In the genomic region with DNA sequence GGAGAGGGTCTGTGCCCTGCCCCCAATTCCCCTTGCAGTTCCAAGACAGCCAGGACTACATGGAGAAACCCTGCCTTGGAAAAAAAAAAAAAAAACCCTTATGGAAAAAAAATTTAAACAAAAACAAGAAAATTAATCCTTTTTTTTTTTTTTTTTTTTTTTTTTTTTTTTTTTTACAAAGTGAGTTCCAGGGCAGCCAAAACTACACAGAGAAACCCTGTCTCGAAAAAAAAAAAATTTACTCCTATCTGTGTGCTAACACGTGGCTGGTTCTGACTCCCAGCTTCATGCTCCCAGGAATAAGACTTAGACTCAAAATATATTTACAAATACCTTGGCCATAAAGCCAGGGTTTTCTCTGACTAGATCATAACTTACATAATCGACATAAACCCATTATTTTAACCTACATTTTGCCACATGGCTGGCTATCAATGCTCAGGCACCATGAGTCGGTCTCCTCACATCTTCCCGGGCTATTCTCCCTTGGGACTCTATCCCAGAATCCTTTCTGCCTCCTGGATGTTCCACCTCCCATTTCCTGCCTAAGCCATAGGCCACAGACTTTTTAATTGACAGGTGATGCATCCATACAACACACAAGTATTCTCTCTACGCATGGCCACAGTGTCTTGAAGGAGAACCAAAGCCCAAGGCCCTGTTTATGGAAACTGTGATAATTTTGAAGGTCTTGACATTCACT, we compare ENCODE assay signal across 9 mouse cellular contexts. TPM values are rescaled to one million over a fixed set of nuclear protein-coding genes. Genes with fewer than 3 reads are reported as not detected.
DNase-seq lines count a peak whose midpoint lies in the region; ATAC-seq and TF ChIP-seq lines count a peak whose summit lies in the region.
"Had no signal": no experiment of that assay in that cellular context is flagged by ENCODE, and none has a peak within 500 bp of the region (broad histone marks: within the 10 kb centered on the region; RNA-seq: fewer than 3 reads in every experiment).

No protein-coding gene starts in this region.

- no peak overlapping the region for H3K4me3 ChIP-seq in forebrain, embryonic 13.5 days
- H3K4me3 ChIP-seq in forebrain, embryonic 11.5 days (ENCODE audit: low read depth, low read length) = no peak overlapping the region
- no peak overlapping the region for H3K4me3 ChIP-seq in embryonic facial prominence, embryonic 10.5 days
- 0 out of 2 replicates have a peak overlapping the region, but pooled peaks have one; percentile 41 for H3K4me3 ChIP-seq in limb, embryonic 14.5 days (replicated peaks; ENCODE audit: low read length)
- no peak overlapping the region for H3K4me3 ChIP-seq in cerebellum, adult 2 months (replicated peaks; ENCODE audit: insufficient read depth, low read depth, low read length)

- no peak overlapping the region for H3K4me2 ChIP-seq in forebrain, embryonic 13.5 days
- H3K4me2 ChIP-seq in forebrain, embryonic 11.5 days (ENCODE audit: low read depth, low read length, severe bottlenecking) = no peak overlapping the region
- peak overlapping the region; percentile 69; the same call in 1 of the 2 replicates for H3K4me2 ChIP-seq in limb, embryonic 14.5 days (replicated peaks; ENCODE audit: low read depth, low read length, severe bottlenecking)

- WGBS in forebrain, embryonic 13.5 days = 88% methylated on average over 6 of the region's 6 CpGs
- WGBS in forebrain, embryonic 11.5 days = 87% methylated on average over 6 of the region's 6 CpGs
- WGBS in embryonic facial prominence, embryonic 10.5 days = 88% methylated on average over 6 of the region's 6 CpGs
- WGBS in limb, embryonic 14.5 days = 83% methylated on average over 6 of the region's 6 CpGs
- WGBS in cerebellum, adult 2 months = 84% methylated on average over 6 of the region's 6 CpGs

- H3K4me1 ChIP-seq in forebrain, embryonic 13.5 days = peaks cover 19% of the 10 kb centered on the region
- H3K4me1 ChIP-seq in forebrain, embryonic 11.5 days (replicated peaks; ENCODE audit: control insufficient read depth, insufficient read depth, low read length) = no peaks in the 10 kb centered on the region
- H3K4me1 ChIP-seq in embryonic facial prominence, embryonic 10.5 days = peaks cover 25% of the 10 kb centered on the region
- H3K4me1 ChIP-seq in limb, embryonic 14.5 days (ENCODE audit: control insufficient read depth, insufficient read depth, low read length) = peaks cover 19% of the 10 kb centered on the region
- no peaks in the 10 kb centered on the region; the same call in 1 of the 2 replicates for H3K4me1 ChIP-seq in cerebellum, adult 2 months (ENCODE audit: control insufficient read depth, insufficient read depth, low read length)

- TF ChIP-seq CTCF in cerebellum, adult 2 months (IDR thresholded peaks at IDR 0.05; ENCODE audit: borderline replicate concordance, insufficient read depth, low read depth, low read length) = no peak

- DNase-seq in forebrain, embryonic 11.5 days (ENCODE audit: low spot score) = no peak
- peak; percentile 61 for DNase-seq in 3T3-L1 (ENCODE audit: low read depth, low spot score)
- no peak for DNase-seq in embryonic facial prominence, embryonic 10.5 days (ENCODE audit: low spot score)
- no peak for DNase-seq in limb, embryonic 14.5 days (ENCODE audit: low spot score)
- no peak for DNase-seq in cerebellum, adult 2 months
- no peak for DNase-seq in T-cell, adult 2 months (ENCODE audit: low spot score)
- DNase-seq in adrenal gland, postnatal 36 days = no peak

- TF ChIP-seq POLR2A in limb, embryonic 14.5 days (IDR thresholded peaks at IDR 0.05; ENCODE audit: borderline replicate concordance, extremely low read depth, insufficient read depth, insufficient read length) = no peak
- no peak for TF ChIP-seq POLR2A in cerebellum, adult 2 months (IDR thresholded peaks at IDR 0.05; ENCODE audit: borderline replicate concordance, insufficient read depth, low read length)

- no peaks in the 10 kb centered on the region for H3K36me3 ChIP-seq in forebrain, embryonic 13.5 days (ENCODE audit: poor library complexity, severe bottlenecking)
- H3K36me3 ChIP-seq in forebrain, embryonic 11.5 days (ENCODE audit: control insufficient read depth, insufficient read depth, low read length) = no peaks in the 10 kb centered on the region
- H3K36me3 ChIP-seq in embryonic facial prominence, embryonic 10.5 days (replicated peaks) = no peaks in the 10 kb centered on the region
- H3K36me3 ChIP-seq in limb, embryonic 14.5 days (ENCODE audit: control insufficient read depth, insufficient read depth, low read length) = no peaks in the 10 kb centered on the region; the same call in 1 of the 2 replicates

- ATAC-seq in forebrain, embryonic 13.5 days = peak; percentile 36; the same call in 1 of the 2 replicates
- ATAC-seq in forebrain, embryonic 11.5 days (replicated peaks; ENCODE audit: low FRiP score) = no peak
- ATAC-seq in limb, embryonic 14.5 days (ENCODE audit: low FRiP score, low read depth) = no peak

- no peak overlapping the region for H3K9ac ChIP-seq in forebrain, embryonic 13.5 days
- H3K9ac ChIP-seq in forebrain, embryonic 11.5 days (ENCODE audit: low read length) = no peak overlapping the region
- no peak overlapping the region for H3K9ac ChIP-seq in limb, embryonic 14.5 days (ENCODE audit: low read depth, low read length, severe bottlenecking)
- H3K9ac ChIP-seq: liver, embryonic 12.5 days had no signal

- H3K27ac ChIP-seq in forebrain, embryonic 13.5 days = no peak overlapping the region
- H3K27ac ChIP-seq in forebrain, embryonic 11.5 days (ENCODE audit: low read depth, low read length) = no peak overlapping the region
- peak overlapping the region; percentile 86; the same call in 1 of the 2 replicates for H3K27ac ChIP-seq in embryonic facial prominence, embryonic 10.5 days (replicated peaks)
- peak overlapping the region; percentile 84; the same call in 1 of the 2 replicates for H3K27ac ChIP-seq in limb, embryonic 14.5 days (replicated peaks; ENCODE audit: low read depth, low read length)
- no peak overlapping the region for H3K27ac ChIP-seq in cerebellum, adult 2 months (ENCODE audit: insufficient read depth, low read length)
- H3K27ac ChIP-seq: liver, embryonic 12.5 days had no signal

- H3K27me3 ChIP-seq in forebrain, embryonic 13.5 days = no peaks in the 10 kb centered on the region
- no peaks in the 10 kb centered on the region for H3K27me3 ChIP-seq in forebrain, embryonic 11.5 days (ENCODE audit: control insufficient read depth, insufficient read depth, low read length)
- no peaks in the 10 kb centered on the region for H3K27me3 ChIP-seq in embryonic facial prominence, embryonic 10.5 days (replicated peaks; ENCODE audit: low read depth, poor library complexity, severe bottlenecking)
- no peaks in the 10 kb centered on the region for H3K27me3 ChIP-seq in limb, embryonic 14.5 days (ENCODE audit: control insufficient read depth, insufficient read depth, low read length)
- no peaks in the 10 kb centered on the region for H3K27me3 ChIP-seq in cerebellum, adult 2 months (ENCODE audit: control insufficient read depth, insufficient read depth, low read length)
- H3K27me3 ChIP-seq: liver, embryonic 12.5 days had no signal

- no peaks in the 10 kb centered on the region for H3K9me3 ChIP-seq in forebrain, embryonic 13.5 days (replicated peaks)
- H3K9me3 ChIP-seq in forebrain, embryonic 11.5 days (ENCODE audit: control insufficient read depth, low read length) = no peaks in the 10 kb centered on the region
- no peaks in the 10 kb centered on the region for H3K9me3 ChIP-seq in embryonic facial prominence, embryonic 10.5 days
- no peaks in the 10 kb centered on the region for H3K9me3 ChIP-seq in limb, embryonic 14.5 days (ENCODE audit: control insufficient read depth, low read length)
- H3K9me3 ChIP-seq: liver, embryonic 12.5 days had no signal

RNA-seq across cellular contexts. Expression of a gene that starts 2.1 kb away (rescaled TPM):
- polyA plus RNA-seq in forebrain, embryonic 13.5 days (2015; fragmentation: Nextera tagmentation; extraction: Ambion mirVana) = 0.13 TPM in 2 replicates
- polyA plus RNA-seq in forebrain, embryonic 11.5 days (2014; fragmentation: Nextera tagmentation; extraction: Ambion mirVana) = 0.12 TPM in 1 of 2 replicates, not detected in the other
- 0.28 and 0.32 TPM in 2 replicates for polyA plus RNA-seq in embryonic facial prominence, embryonic 10.5 days (2016; fragmentation: Nextera tagmentation; extraction: Ambion mirVana)
- polyA plus RNA-seq in limb, embryonic 14.5 days (2012; rRNA removed) = 0.49 and 0.80 TPM in 2 replicates
- polyA plus RNA-seq in limb, embryonic 14.5 days (2014; fragmentation: Nextera tagmentation; extraction: Ambion mirVana) = 1.3 TPM in 2 replicates
- polyA plus RNA-seq in cerebellum, adult 2 months (2012; rRNA removed) = 0.54 and 0.81 TPM in 2 replicates
- total RNA-seq in adrenal gland, postnatal 36 days (2021) = 1 to 10 TPM in 1 of 2 experiments, under 1 TPM in 1; 0.70 to 1.9 TPM

RNA-seq across cellular contexts. Expression of a gene that starts 20.4 kb away (rescaled TPM):
- polyA plus RNA-seq in forebrain, embryonic 13.5 days (2015; fragmentation: Nextera tagmentation; extraction: Ambion mirVana) = 4.3 and 4.9 TPM in 2 replicates
- polyA plus RNA-seq in forebrain, embryonic 11.5 days (2014; fragmentation: Nextera tagmentation; extraction: Ambion mirVana) = 9.1 and 9.3 TPM in 2 replicates
- 9.7 and 10.3 TPM in 2 replicates for polyA plus RNA-seq in embryonic facial prominence, embryonic 10.5 days (2016; fragmentation: Nextera tagmentation; extraction: Ambion mirVana)
- 10.1 and 13.6 TPM in 2 replicates for polyA plus RNA-seq in limb, embryonic 14.5 days (2012; rRNA removed)
- polyA plus RNA-seq in limb, embryonic 14.5 days (2014; fragmentation: Nextera tagmentation; extraction: Ambion mirVana) = 22.8 and 23.9 TPM in 2 replicates
- 3.0 and 3.5 TPM in 2 replicates for polyA plus RNA-seq in cerebellum, adult 2 months (2012; rRNA removed)
- 10 to 100 TPM; 10.9 to 11.8 TPM for total RNA-seq in adrenal gland, postnatal 36 days (2021)

Comparison
In these comparisons a context has a peak if more than half of its experiments do, and no peak if none do; other contexts are left out.
1. H3K27ac ChIP-seq: peak in embryonic facial prominence, embryonic 10.5 days (single experiment) and limb, embryonic 14.5 days (single experiment); none in forebrain, embryonic 13.5 days (single experiment), forebrain, embryonic 11.5 days (single experiment) and cerebellum, adult 2 months (single experiment).